Mouse (Mus musculus): Measurements from ENCODE around the gene Olfr1493-ps1.

The Olfr1493-ps1 gene

DNA sequence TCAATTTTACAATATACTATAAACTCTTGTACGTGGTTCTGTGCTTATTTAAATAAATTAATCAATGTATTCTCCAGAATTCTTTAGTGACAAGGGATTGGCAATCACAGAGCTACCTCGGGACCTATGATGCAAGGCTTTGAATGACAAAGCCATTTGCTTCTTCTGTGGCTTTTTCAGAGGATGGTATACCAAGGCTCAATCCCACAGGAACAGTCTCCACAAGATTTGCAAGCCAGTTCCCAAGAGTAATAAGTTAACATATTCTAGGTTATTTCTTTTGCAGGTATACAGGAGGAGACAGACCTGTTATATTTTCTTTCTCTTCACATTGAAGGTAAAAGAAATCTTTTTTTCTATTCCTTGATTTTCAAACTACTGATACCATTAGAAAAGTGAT lies at the start of gene Olfr1493-ps1:
Olfr1493-ps1 (plus strand) TSS at position 301 of the 400 bp plus-strand sequence.
- CTCF ChIA-PET = no interaction called here

- CTCF ChIA-PET = no interaction called here
Observed at GRCm38 (mm10) chr19:13696968-13697367, 26.1 kb upstream of the Olfr1493-ps1 start, which contains the start of gene Olfr1491. Olfr1491 (plus strand) TSS chr19:13697268.

DNA sequence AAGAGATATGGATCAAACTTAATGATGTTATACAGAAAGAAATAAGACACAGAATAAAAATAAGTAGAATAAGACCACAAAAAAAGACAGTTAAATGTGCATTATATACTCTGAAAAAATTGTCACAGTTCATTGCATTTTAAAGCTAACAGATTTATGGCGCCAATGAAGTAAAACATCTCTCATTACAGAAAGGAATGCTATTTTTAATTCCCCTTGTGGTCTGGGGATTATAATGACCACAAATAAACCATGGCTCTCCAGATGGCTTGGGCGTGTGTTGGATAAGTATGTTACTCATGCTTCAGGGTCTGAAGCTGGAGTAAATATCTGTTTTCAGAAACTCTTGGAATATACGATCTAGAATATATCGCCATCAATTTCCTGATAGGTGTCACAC lies 16.4 kb downstream of the Olfr1493-ps1 start, which contains the start of gene Olfr1494:
Olfr1494 (plus strand) TSS at position 301 of the 400 bp plus-strand sequence.
- CTCF ChIA-PET = no interaction called here

DNA sequence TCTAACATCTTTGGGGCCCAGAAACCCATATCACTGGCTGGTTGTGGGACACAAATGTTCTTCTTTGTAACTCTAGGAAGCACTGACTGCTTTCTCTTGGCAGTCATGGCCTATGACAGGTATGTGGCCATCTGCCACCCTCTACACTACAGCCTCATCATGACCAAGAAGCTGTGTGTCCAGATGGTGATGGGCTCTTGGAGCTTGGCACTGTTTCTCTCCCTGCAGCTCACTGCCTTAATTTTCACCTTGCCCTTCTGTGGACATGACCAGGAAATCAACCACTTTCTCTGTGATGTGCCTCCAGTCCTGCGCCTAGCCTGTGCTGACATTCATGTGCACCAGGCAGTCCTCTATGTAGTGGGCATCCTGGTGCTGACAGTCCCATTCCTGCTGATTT lies 26.3 kb downstream of the Olfr1493-ps1 start:
- CTCF ChIA-PET = no interaction called here

- CTCF ChIA-PET = no interaction called here
Observed at GRCm38 (mm10) chr19:13764306-13764705, 41.2 kb downstream of the Olfr1493-ps1 start, which contains the start of gene Olfr1495. Olfr1495 (plus strand) TSS chr19:13764606.

GRCm38 (mm10) chr19:13768565-13769276 lies 45.6 kb downstream of the Olfr1493-ps1 start:
- CTCF ChIA-PET = no interaction called here

- CTCF ChIA-PET = no interaction called here
Observed at GRCm38 (mm10) chr19:13777578-13777977, 54.5 kb downstream of the Olfr1493-ps1 start, which contains the start of gene Olfr1496. Olfr1496 (plus strand) TSS chr19:13777878.
